Mouse (Mus musculus) stomach, embryonic 15.5 days (tissue): ENCODE data around the gene BC048679. TPM values are rescaled to one million over a fixed set of nuclear protein-coding genes. Genes with fewer than 3 reads are reported as not detected.

Source experiments
- ATAC-seq: fragments of 200-750 bp; cut with Nextera tagmentation; 2 replicates; pipeline ENCODE4 v1.8.0; 2017; ENCODE audit warnings: low read depth, moderate number of reproducible peaks, moderate TSS enrichment; ENCODE audit not compliant: insufficient read depth, low FRiP score
- H3K27ac ChIP-seq: fragments of 300-500 bp; sonication (generic); 2 replicates; pipeline ENCODE4 v1.5.1; 2015; ENCODE audit warnings: mild to moderate bottlenecking, inconsistent platforms
- H3K27me3 ChIP-seq: fragments of 300-500 bp; sonication (generic); replicated peaks from 2 replicates; pipeline ENCODE4 v1.6.1; 2015; ENCODE audit warnings: inconsistent platforms
- H3K36me3 ChIP-seq: fragments of 300-500 bp; sonication (generic); 2 replicates; pipeline ENCODE4 v1.6.1; 2015; ENCODE audit warnings: inconsistent platforms
- H3K4me1 ChIP-seq: fragments of 300-500 bp; sonication (generic); 2 replicates; pipeline ENCODE4 v1.6.1; 2015; ENCODE audit warnings: inconsistent platforms
- H3K4me2 ChIP-seq: fragments of 300-500 bp; sonication (generic); 2 replicates; pipeline ENCODE4 v1.6.1; 2015; ENCODE audit warnings: mild to moderate bottlenecking, inconsistent platforms
- H3K4me3 ChIP-seq: fragments of 300-500 bp; sonication (generic); replicated peaks from 2 replicates; pipeline ENCODE4 v1.5.1; 2015; ENCODE audit warnings: inconsistent platforms
- H3K9ac ChIP-seq: fragments of 300-500 bp; sonication (generic); 2 replicates; pipeline ENCODE4 v1.6.1; 2015; ENCODE audit warnings: inconsistent platforms
- H3K9me3 ChIP-seq: fragments of 300-500 bp; sonication (generic); 2 replicates; pipeline ENCODE4 v1.6.1; 2016; ENCODE audit warnings: inconsistent platforms
- WGBS: fragments of 180-500 bp; shearing (Covaris S2); methylation state at CpG from one replicate; pipeline ENCODE4 v1.1.7; 2015; 5-methylcytosine and 5-hydroxymethylcytosine counted together
- microRNA counts: library from miRNA; unstranded; fragments of <30 nt; microRNA quantifications from one replicate; lab custom pipeline; 2016
- polyA plus RNA-seq: library from polyadenylated mRNA; unstranded; fragments of >200 nt; fragmentation: Nextera tagmentation; extraction: Ambion mirVana; gene quantifications from 2 replicates; pipeline ENCODE4 v1.2.1, GENCODE M21; 2015

The BC048679 gene
- polyA plus RNA-seq, 1 experiment from 2014 or later, result not detected

GRCm38 (mm10) chr7:81475221-81475620 lies 22.9 kb downstream of the BC048679 start:
- WGBS, result 72% methylated on average over 3 of the region's 3 CpGs
- ATAC-seq, result no peak

GRCm38 (mm10) chr7:81464906-81465450 lies 33.1 kb downstream of the BC048679 start:
- H3K4me3 ChIP-seq, result no peak overlapping the region
- H3K9me3 ChIP-seq, result no peaks in the 10 kb centered on the region
- H3K27ac ChIP-seq, result no peak overlapping the region
- H3K4me1 ChIP-seq, result no peaks in the 10 kb centered on the region
- H3K9ac ChIP-seq, result no peak overlapping the region
- WGBS, result 77% methylated on average over 9 of the region's 9 CpGs
- no peak overlapping the region for H3K4me2 ChIP-seq
- ATAC-seq, result no peak
- H3K27me3 ChIP-seq, result no peaks in the 10 kb centered on the region
- no peaks in the 10 kb centered on the region for H3K36me3 ChIP-seq

More at GRCm38 (mm10) chr7:81475221-81475620, 22.9 kb downstream of the BC048679 start:
- Histone ChIP-seq H3K27ac (no peak overlapping the region), H3K36me3 (no peaks in the 10 kb centered on the region), H3K4me3 (no peak overlapping the region), H3K9ac (no peak overlapping the region), H3K4me2 (no peak overlapping the region), H3K9me3 (no peaks in the 10 kb centered on the region), H3K4me1 (0 out of 2 replicates have a peak, but pooled peaks cover 3% of the 10 kb centered on the region), H3K27me3 (peaks cover 19% of the 10 kb centered on the region)

- no peaks in the 10 kb centered on the region for H3K9me3 ChIP-seq
- H3K4me1 ChIP-seq, result no peaks in the 10 kb centered on the region
- no peak for ATAC-seq
- no peaks in the 10 kb centered on the region for H3K36me3 ChIP-seq
- no peak overlapping the region for H3K27ac ChIP-seq
- H3K9ac ChIP-seq, result no peak overlapping the region
- H3K4me2 ChIP-seq, result no peak overlapping the region
- WGBS, result 6% methylated on average over 4 of the region's 4 CpGs
- H3K27me3 ChIP-seq, result peaks cover 5% of the 10 kb centered on the region; the same call in 1 of the 2 replicates
- H3K4me3 ChIP-seq, result no peak overlapping the region
These were observed 34.0 kb downstream of the BC048679 start for GRCm38 (mm10) chr7:81464116-81464515.

GRCm38 (mm10) chr7:81462815-81463214 lies 35.3 kb downstream of the BC048679 start:
- Histone ChIP-seq H3K4me3 (no peak overlapping the region), H3K4me1 (no peaks in the 10 kb centered on the region), H3K4me2 (no peak overlapping the region), H3K9me3 (no peaks in the 10 kb centered on the region), H3K27me3 (peaks cover 13% of the 10 kb centered on the region; the same call in 1 of the 2 replicates), H3K9ac (no peak overlapping the region), H3K36me3 (no peaks in the 10 kb centered on the region), H3K27ac (no peak overlapping the region)
- ATAC-seq, result no peak
- 79% methylated on average over 3 of the region's 3 CpGs for WGBS

- Histone ChIP-seq H3K4me2 (peak within 1 kb of the TSS; percentile 93), H3K9me3 (no peaks in the 10 kb centered on the region), H3K4me3 (peak within 1 kb of the TSS; percentile 52), H3K36me3 (no peaks in the 10 kb centered on the region), H3K4me1 (peaks cover 26% of the 10 kb centered on the region), H3K27me3 (peaks cover 71% of the 10 kb centered on the region), H3K27ac (no peak within 1 kb of the TSS), H3K9ac (no peak within 1 kb of the TSS)
- no peak for ATAC-seq
- WGBS, result under 1% methylated on average over 28 of the region's 28 CpGs
These were observed 42.9 kb downstream of the BC048679 start, which contains the start of gene Cpeb1 for GRCm38 (mm10) chr7:81455155-81455651. Gene Cpeb1 (minus strand): TSS chr7:81455465.

- no peak overlapping the region for H3K27ac ChIP-seq
- H3K4me2 ChIP-seq, result peak overlapping the region; percentile 93
- ATAC-seq, result peak; percentile 56; the same call in 1 of the 2 replicates
- H3K9me3 ChIP-seq, result no peaks in the 10 kb centered on the region
- H3K9ac ChIP-seq, result no peak overlapping the region
- H3K4me1 ChIP-seq, result peaks cover 26% of the 10 kb centered on the region
- H3K4me3 ChIP-seq, result peak overlapping the region; percentile 52
- under 1% methylated on average over 76 of the region's 87 CpGs for WGBS
- no peaks in the 10 kb centered on the region for H3K36me3 ChIP-seq
- peaks cover 69% of the 10 kb centered on the region for H3K27me3 ChIP-seq
These were observed 43.6 kb downstream of the BC048679 start for GRCm38 (mm10) chr7:81454331-81455039.

GRCm38 (mm10) chr7:81453443-81454274 lies 44.4 kb downstream of the BC048679 start:
- no peak for ATAC-seq

DNA sequence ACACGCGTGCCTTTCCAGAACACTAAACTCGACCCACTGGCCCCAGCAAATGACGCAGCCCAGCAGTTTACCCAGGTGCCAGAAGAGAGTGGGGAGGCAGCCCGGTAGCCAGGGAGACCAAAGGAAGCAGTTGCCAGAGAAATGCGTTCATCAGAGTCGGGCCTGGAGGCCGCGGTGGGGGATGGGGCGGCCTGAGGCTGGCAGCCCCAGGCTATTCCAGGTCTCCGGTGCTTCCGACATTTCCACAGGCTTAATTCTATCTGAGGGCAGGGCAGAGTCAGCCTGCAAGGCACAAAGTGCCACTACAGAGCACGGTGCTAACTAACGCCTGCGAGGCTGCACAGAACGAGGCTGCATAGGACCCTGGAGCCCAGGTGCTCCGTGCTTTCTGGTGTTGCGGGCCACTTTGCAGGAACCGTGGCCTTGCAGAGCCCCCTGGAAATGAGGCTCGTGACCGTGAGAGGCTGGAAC lies 45.1 kb downstream of the BC048679 start:
- peak overlapping the region; percentile 52; the same call in 1 of the 2 replicates for H3K4me3 ChIP-seq
- ATAC-seq, result no peak
- 4% methylated on average over 21 of the region's 21 CpGs for WGBS

More at GRCm38 (mm10) chr7:81453443-81454274, 44.4 kb downstream of the BC048679 start:
- Histone ChIP-seq H3K4me2 (peak overlapping the region; percentile 93), H3K36me3 (no peaks in the 10 kb centered on the region), H3K27me3 (peaks cover 62% of the 10 kb centered on the region), H3K4me1 (peaks cover 26% of the 10 kb centered on the region), H3K9ac (no peak overlapping the region), H3K4me3 (peak overlapping the region; percentile 52), H3K27ac (no peak overlapping the region), H3K9me3 (no peaks in the 10 kb centered on the region)
- 5% methylated on average over 81 of the region's 84 CpGs for WGBS

More for the DNA sequence above, 45.1 kb downstream of the BC048679 start:
- Histone ChIP-seq H3K4me2 (peak overlapping the region; percentile 93; the same call in 1 of the 2 replicates), H3K27ac (no peak overlapping the region), H3K27me3 (peaks cover 57% of the 10 kb centered on the region), H3K36me3 (no peaks in the 10 kb centered on the region), H3K4me1 (peaks cover 26% of the 10 kb centered on the region), H3K9me3 (no peaks in the 10 kb centered on the region), H3K9ac (no peak overlapping the region)

MicroRNAs within 50 kb of the gene (microRNA counts, 519-probe panel; counts per million panel counts)
- microRNA mmu-miR-1839-3p (lab: Ali Mortazavi, UCI) (1,554 counts per million, percentile 8 among the panel's probes with 10 or more counts), microRNA mmu-miR-1839-5p (lab: Ali Mortazavi, UCI) (2,529 counts per million, percentile 58 among the panel's probes with 10 or more counts)

Other genes starting within 250 kb of the BC048679 start
- gene Rps17, start 153.0 kb downstream of the BC048679 start, polyA plus RNA-seq, result 1,116 and 1,252 TPM in 2 replicates
- 0.83 and 0.89 TPM in 2 replicates for gene Cpeb1, start 42.8 kb downstream of the BC048679 start, polyA plus RNA-seq
- gene Ap3b2, start 4.4 kb downstream of the BC048679 start, polyA plus RNA-seq, result 4.6 and 6.2 TPM in 2 replicates
- 0.12 and 0.14 TPM in 2 replicates for gene Fsd2, start 68.7 kb upstream of the BC048679 start, polyA plus RNA-seq
- gene Whamm, start 73.0 kb upstream of the BC048679 start, polyA plus RNA-seq, result 5.4 and 7.0 TPM in 2 replicates
- gene Homer2, start 209.2 kb upstream of the BC048679 start, polyA plus RNA-seq, result 37.9 and 50.0 TPM in 2 replicates